18 mouse cellular contexts compared by ENCODE assay signal in genomic region chr17:50574161-50574560, GRCm38 (mm10).
DNase-seq lines count a peak whose midpoint lies in the region; ATAC-seq lines count a peak whose summit lies in the region.
"Had no signal": no experiment of that assay in that cellular context is flagged by ENCODE, and none has a peak within 500 bp of the region (broad histone marks: within the 10 kb centered on the region; RNA-seq: fewer than 3 reads in every experiment).

No protein-coding gene starts in this region.

- peak; percentile 23 for DNase-seq in forebrain, embryonic 14.5 days (ENCODE audit: low spot score)
- peak; percentile 47 to 49 for DNase-seq in spleen, adult 18-20 months
- no peak for DNase-seq in spleen, postnatal 14 days (ENCODE audit: low spot score in 2 of 2)
- peak; percentile 59 for DNase-seq in gastrocnemius, postnatal 14 days
- DNase-seq in spleen, postnatal 36 days (ENCODE audit: low spot score in 2 of 2), result peak; percentile 58 to 66
- DNase-seq in retina, embryonic 14.5 days (ENCODE audit: low spot score), result no peak
- DNase-seq in midbrain, embryonic 10.5 days (ENCODE audit: low spot score), result no peak
- DNase-seq: adrenal gland, postnatal 10 days; kidney, adult 11 months; thymus, postnatal 25 days had no signal

- H3K27ac ChIP-seq in forebrain, embryonic 14.5 days (ENCODE audit: low read depth, low read length), result no peak overlapping the region
- no peak overlapping the region for H3K27ac ChIP-seq in forebrain, embryonic 15.5 days (replicated peaks)
- H3K27ac ChIP-seq in midbrain, embryonic 10.5 days (replicated peaks), result no peak overlapping the region
- H3K27ac ChIP-seq: embryonic facial prominence, embryonic 13.5 days; heart, embryonic 10.5 days; layer of hippocampus, adult 2 months; limb, embryonic 13.5 days; lung, embryonic 15.5 days had no signal

- H3K4me3 ChIP-seq in forebrain, embryonic 14.5 days (ENCODE audit: low read depth, low read length), result no peak overlapping the region
- H3K4me3 ChIP-seq in forebrain, embryonic 15.5 days, result no peak overlapping the region
- H3K4me3 ChIP-seq in midbrain, embryonic 10.5 days, result no peak overlapping the region
- H3K4me3 ChIP-seq: embryonic facial prominence, embryonic 13.5 days; heart, embryonic 10.5 days; layer of hippocampus, adult 2 months; limb, embryonic 13.5 days; lung, embryonic 15.5 days had no signal

- no peaks in the 10 kb centered on the region for H3K9me3 ChIP-seq in forebrain, embryonic 14.5 days (replicated peaks; ENCODE audit: control insufficient read depth, low read length)
- no peaks in the 10 kb centered on the region for H3K9me3 ChIP-seq in forebrain, embryonic 15.5 days
- H3K9me3 ChIP-seq in midbrain, embryonic 10.5 days (replicated peaks), result no peaks in the 10 kb centered on the region
- H3K9me3 ChIP-seq: embryonic facial prominence, embryonic 13.5 days; heart, embryonic 10.5 days; limb, embryonic 13.5 days; lung, embryonic 15.5 days had no signal

- 93% methylated on average over 12 of the region's 12 CpGs for WGBS in forebrain, embryonic 14.5 days
- 89% methylated on average over 12 of the region's 12 CpGs for WGBS in forebrain, embryonic 15.5 days
- 95% methylated on average over 12 of the region's 12 CpGs for WGBS in midbrain, embryonic 10.5 days

- no peaks in the 10 kb centered on the region for H3K27me3 ChIP-seq in forebrain, embryonic 14.5 days (replicated peaks; ENCODE audit: control insufficient read depth, insufficient read depth, low read length)
- H3K27me3 ChIP-seq in forebrain, embryonic 15.5 days, result no peaks in the 10 kb centered on the region
- no peaks in the 10 kb centered on the region for H3K27me3 ChIP-seq in midbrain, embryonic 10.5 days (ENCODE audit: low read depth, poor library complexity, severe bottlenecking)
- H3K27me3 ChIP-seq: embryonic facial prominence, embryonic 13.5 days; limb, embryonic 13.5 days; lung, embryonic 15.5 days had no signal

- no peaks in the 10 kb centered on the region for H3K36me3 ChIP-seq in forebrain, embryonic 14.5 days (ENCODE audit: control insufficient read depth, insufficient read depth, low read length)
- no peaks in the 10 kb centered on the region for H3K36me3 ChIP-seq in forebrain, embryonic 15.5 days
- H3K36me3 ChIP-seq in midbrain, embryonic 10.5 days, result no peaks in the 10 kb centered on the region
- H3K36me3 ChIP-seq: embryonic facial prominence, embryonic 13.5 days; heart, embryonic 10.5 days; limb, embryonic 13.5 days; lung, embryonic 15.5 days had no signal

- H3K9ac ChIP-seq in forebrain, embryonic 14.5 days (ENCODE audit: low read length), result no peak overlapping the region
- no peak overlapping the region for H3K9ac ChIP-seq in forebrain, embryonic 15.5 days (replicated peaks)
- H3K9ac ChIP-seq: embryonic facial prominence, embryonic 13.5 days; limb, embryonic 13.5 days; lung, embryonic 15.5 days had no signal

- intact Hi-C loops in gastrocnemius, postnatal 14 days (cut with DNase I; ENCODE audit: low total_unique reads), result no loop called here

- ATAC-seq in forebrain, embryonic 14.5 days, result no peak
- no peak for ATAC-seq in forebrain, embryonic 15.5 days (replicated peaks)
- ATAC-seq: forebrain, embryonic 16.5 days; midbrain, embryonic 16.5 days had no signal

- no peak overlapping the region for H3K4me2 ChIP-seq in forebrain, embryonic 14.5 days (ENCODE audit: low read length)
- no peak overlapping the region for H3K4me2 ChIP-seq in forebrain, embryonic 15.5 days (replicated peaks)
- H3K4me2 ChIP-seq: embryonic facial prominence, embryonic 13.5 days; limb, embryonic 13.5 days; lung, embryonic 15.5 days had no signal

- no peaks in the 10 kb centered on the region for H3K4me1 ChIP-seq in forebrain, embryonic 14.5 days (ENCODE audit: control insufficient read depth, insufficient read depth, low read length)
- H3K4me1 ChIP-seq in forebrain, embryonic 15.5 days, result no peaks in the 10 kb centered on the region
- no peaks in the 10 kb centered on the region for H3K4me1 ChIP-seq in midbrain, embryonic 10.5 days
- H3K4me1 ChIP-seq: embryonic facial prominence, embryonic 13.5 days; limb, embryonic 13.5 days; lung, embryonic 15.5 days had no signal

Comparison
In these comparisons a context has a peak if more than half of its experiments do, and no peak if none do; other contexts are left out.
1. DNase-seq: peak in forebrain, embryonic 14.5 days (single experiment), spleen, adult 18-20 months (2 of 2), gastrocnemius, postnatal 14 days (single experiment) and spleen, postnatal 36 days (2 of 2); none in spleen, postnatal 14 days (0 of 2), retina, embryonic 14.5 days (single experiment) and midbrain, embryonic 10.5 days (single experiment).